Mouse (Mus musculus) intestine, embryonic 16.5 days (tissue): ENCODE results near the gene Vmn1r103. TPM values are rescaled to one million over a fixed set of nuclear protein-coding genes. Genes with fewer than 3 reads are reported as not detected.
"Not testable (repeated sequence)": the region's sequence is repeated elsewhere in the genome, so short reads cannot be mapped to it uniquely, and the experiment has no call there.

Experiments used
- ATAC-seq: fragments of 200-750 bp; cut with Nextera tagmentation; 2 replicates; pipeline ENCODE4 v1.8.0; 2017; ENCODE audit warnings: moderate TSS enrichment, moderate library complexity
- H3K27ac ChIP-seq: fragments of 300-500 bp; sonication (generic); 2 replicates; pipeline ENCODE4 v1.5.1; 2014; ENCODE audit warnings: mild to moderate bottlenecking, low read length
- H3K27me3 ChIP-seq: fragments of 300-500 bp; sonication (generic); replicated peaks from 2 replicates; pipeline ENCODE4 v1.6.1; 2014; ENCODE audit warnings: low read length, control low read depth, mixed read lengths; ENCODE audit not compliant: control insufficient read depth, insufficient read depth
- H3K36me3 ChIP-seq: fragments of 300-500 bp; sonication (generic); 2 replicates; pipeline ENCODE4 v1.6.1; 2014; ENCODE audit warnings: low read length, control low read depth; ENCODE audit not compliant: control insufficient read depth, insufficient read depth
- H3K4me1 ChIP-seq: fragments of 300-500 bp; sonication (generic); 2 replicates; pipeline ENCODE4 v1.6.1; 2014; ENCODE audit warnings: low read length, control low read depth, mixed read lengths; ENCODE audit not compliant: control insufficient read depth, insufficient read depth
- H3K4me2 ChIP-seq: fragments of 300-500 bp; sonication (generic); 2 replicates; pipeline ENCODE4 v1.6.1; 2014; ENCODE audit warnings: low read depth, low read length, control low read depth
- H3K4me3 ChIP-seq: fragments of 300-500 bp; sonication (generic); 2 replicates; pipeline ENCODE4 v1.5.1; 2014; ENCODE audit warnings: mild to moderate bottlenecking, low read length
- H3K9ac ChIP-seq: fragments of 300-500 bp; sonication (generic); 2 replicates; pipeline ENCODE4 v1.6.1; 2014; ENCODE audit warnings: low read depth, low read length
- H3K9me3 ChIP-seq: fragments of 300-500 bp; sonication (generic); 2 replicates; pipeline ENCODE4 v1.6.1; 2016; ENCODE audit warnings: low read length, control low read depth; ENCODE audit not compliant: control insufficient read depth
- WGBS: fragments of 180-500 bp; shearing (Covaris S2); extraction: QIAGEN DNeasy Blood & Tissue Kit; methylation state at CpG from one replicate; pipeline ENCODE4 v1.1.7; 2014; 5-methylcytosine and 5-hydroxymethylcytosine counted together
- polyA plus RNA-seq: library from polyadenylated mRNA; unstranded; fragments of >200 nt; fragmentation: Nextera tagmentation; extraction: Ambion mirVana; gene quantifications from 2 replicates; pipeline ENCODE4 v1.2.1, GENCODE M21; 2015

The Vmn1r103 gene
- not detected in 2 replicates for polyA plus RNA-seq

GRCm38 (mm10) chr7:20510434-20510833 is at the start of gene Vmn1r103:
Gene Vmn1r103, minus strand, starts transcription at chr7:20510534.
- WGBS, result no CpG with 5 or more reads among the region's 3 CpGs
- H3K4me1 ChIP-seq, H3K27ac ChIP-seq, H3K9me3 ChIP-seq, H3K9ac ChIP-seq, ATAC-seq, H3K27me3 ChIP-seq, H3K36me3 ChIP-seq, H3K4me3 ChIP-seq, H3K4me2 ChIP-seq: not testable (repeated sequence)

GRCm38 (mm10) chr7:20545657-20546056 is 35.3 kb upstream of the Vmn1r103 start, which contains the start of gene Gm5726:
Gene Gm5726, minus strand, starts transcription at chr7:20545757.
- not testable (repeated sequence) for ATAC-seq, H3K27me3 ChIP-seq, H3K4me3 ChIP-seq, H3K9me3 ChIP-seq, H3K9ac ChIP-seq, H3K36me3 ChIP-seq, H3K27ac ChIP-seq, H3K4me1 ChIP-seq, H3K4me2 ChIP-seq
- WGBS, result no CpG with 5 or more reads among the region's 1 CpGs

DNA sequence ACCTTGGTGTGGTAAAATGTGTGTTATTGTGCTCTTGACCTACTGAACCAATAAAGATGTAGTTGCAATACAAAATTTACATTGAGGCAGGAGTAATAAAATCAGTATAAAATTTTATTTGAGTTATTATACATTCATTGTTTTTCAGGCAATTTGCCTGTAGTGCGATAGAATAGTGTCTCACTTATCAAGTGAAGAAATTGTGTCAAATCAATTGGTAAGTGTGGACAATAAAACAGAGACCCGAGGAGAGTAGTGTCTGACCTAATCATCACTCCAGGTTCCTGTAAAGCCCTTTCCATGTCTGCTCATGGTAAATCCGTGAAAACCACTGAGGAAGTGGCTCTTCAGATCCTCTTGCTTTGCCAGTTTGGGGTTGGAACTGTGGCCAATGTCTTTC is 23.2 kb upstream of the Vmn1r103 start, which contains the start of gene Vmn1r104:
Gene Vmn1r104 (plus strand): TSS at position 301 of the 400 bp plus-strand sequence.
- not testable (repeated sequence) for H3K4me1 ChIP-seq, H3K27ac ChIP-seq, H3K36me3 ChIP-seq, H3K9ac ChIP-seq, ATAC-seq, H3K4me3 ChIP-seq, H3K27me3 ChIP-seq, H3K9me3 ChIP-seq, H3K4me2 ChIP-seq
- no CpG with 5 or more reads among the region's 3 CpGs for WGBS

DNA sequence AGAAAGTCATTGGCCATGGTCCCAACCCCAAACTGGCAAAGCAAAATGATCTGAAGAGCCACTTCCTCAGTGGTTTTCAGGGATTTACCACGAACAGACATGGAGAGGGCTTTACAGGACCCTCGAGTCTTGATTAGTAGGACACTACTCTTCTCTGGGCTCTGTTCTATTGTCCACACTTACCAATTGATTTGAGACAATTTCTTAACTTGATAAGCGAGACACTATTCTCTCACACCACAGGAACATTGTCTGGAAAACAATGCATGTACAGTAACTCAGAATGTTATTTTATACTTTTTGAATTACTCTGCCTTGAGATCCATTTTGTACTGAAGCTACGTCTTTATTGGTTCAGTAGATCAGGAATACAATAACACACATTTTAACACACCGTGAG is 35.5 kb downstream of the Vmn1r103 start, which contains the start of gene Gm10670:
Gene Gm10670 (minus strand): TSS at position 101 of the 400 bp plus-strand sequence.
- H3K27ac ChIP-seq, result not testable (repeated sequence)
- no CpG with 5 or more reads among the region's 5 CpGs for WGBS

More for the DNA sequence above, 35.5 kb downstream of the Vmn1r103 start, which contains the start of gene Gm10670:
- not testable (repeated sequence) for ATAC-seq, H3K4me2 ChIP-seq, H3K9ac ChIP-seq, H3K4me1 ChIP-seq, H3K27me3 ChIP-seq, H3K9me3 ChIP-seq, H3K4me3 ChIP-seq, H3K36me3 ChIP-seq

Other genes starting within 250 kb of the Vmn1r103 start
- gene Gm5890, start 247.7 kb downstream of the Vmn1r103 start, polyA plus RNA-seq, result not detected in 2 replicates
- gene Gm4133, start 176.5 kb downstream of the Vmn1r103 start, polyA plus RNA-seq, result not detected in 2 replicates
- not detected in 2 replicates for gene Gm5728, start 135.1 kb downstream of the Vmn1r103 start, polyA plus RNA-seq
- gene Vmn1r100, start 92.6 kb downstream of the Vmn1r103 start, polyA plus RNA-seq, result not detected in 2 replicates
- not detected in 2 replicates for gene Vmn1r101, start 67.9 kb downstream of the Vmn1r103 start, polyA plus RNA-seq
- not detected in 2 replicates for gene Gm10670, start 35.6 kb downstream of the Vmn1r103 start, polyA plus RNA-seq
- not detected in 2 replicates for gene Vmn1r104, start 23.3 kb upstream of the Vmn1r103 start, polyA plus RNA-seq
- not detected in 2 replicates for gene Gm5726, start 35.2 kb upstream of the Vmn1r103 start, polyA plus RNA-seq
- gene Gm4141, start 65.7 kb upstream of the Vmn1r103 start, polyA plus RNA-seq, result not detected in 2 replicates
- gene Gm4513, start 88.5 kb upstream of the Vmn1r103 start, polyA plus RNA-seq, result not detected in 2 replicates
- not detected in 2 replicates for gene Vmn1r107, start 158.4 kb upstream of the Vmn1r103 start, polyA plus RNA-seq
- gene Vmn1r111, start 192.7 kb upstream of the Vmn1r103 start, polyA plus RNA-seq, result not detected in 2 replicates
- not detected in 2 replicates for gene Gm10668, start 220.1 kb upstream of the Vmn1r103 start, polyA plus RNA-seq